Mouse (Mus musculus) cortical plate, adult 2 months (tissue): Measurements from ENCODE around the gene Dstn. TPM values are rescaled to one million over a fixed set of nuclear protein-coding genes. Genes with fewer than 3 reads are reported as not detected.

Experiments used
- H3K27ac ChIP-seq: fragments of 200-500 bp; 2 replicates; pipeline ENCODE4 v1.5.1; 2012; ENCODE audit warnings: low read length, control low read depth, inconsistent platforms; ENCODE audit not compliant: insufficient read depth
- H3K4me1 ChIP-seq: fragments of 200-500 bp; 2 replicates; pipeline ENCODE4 v1.6.1; 2011; ENCODE audit warnings: low read length; ENCODE audit not compliant: control insufficient read depth, insufficient read depth
- H3K4me3 ChIP-seq: fragments of 200-500 bp; 2 replicates; pipeline ENCODE4 v1.5.1; 2011; ENCODE audit warnings: mild to moderate bottlenecking, low read length, control low read depth; ENCODE audit not compliant: insufficient read depth
- CTCF ChIP-seq: fragments of 200-500 bp; IDR thresholded peaks from 2 replicates; pipeline ENCODE4 v1.5.1; 2011; ENCODE audit warnings: mild to moderate bottlenecking, control low read depth, low read length; ENCODE audit not compliant: insufficient read depth; ENCODE audit errors: extremely low read depth
- POLR2A ChIP-seq: fragments of 200-500 bp; IDR thresholded peaks from 2 replicates; pipeline ENCODE4 v1.6.1; 2011; ENCODE audit warnings: mild to moderate bottlenecking, low read length, control low read depth; ENCODE audit not compliant: insufficient read depth; ENCODE audit errors: extremely low read depth
- polyA plus RNA-seq: library from polyadenylated mRNA; depleted of rRNA; stranded (reverse); fragments of >200 nt; gene quantifications from 2 replicates; pipeline ENCODE4 v1.2.3, GENCODE M21; 2012

The Dstn gene
- polyA plus RNA-seq, 1 experiment = 128 TPM

DNA sequence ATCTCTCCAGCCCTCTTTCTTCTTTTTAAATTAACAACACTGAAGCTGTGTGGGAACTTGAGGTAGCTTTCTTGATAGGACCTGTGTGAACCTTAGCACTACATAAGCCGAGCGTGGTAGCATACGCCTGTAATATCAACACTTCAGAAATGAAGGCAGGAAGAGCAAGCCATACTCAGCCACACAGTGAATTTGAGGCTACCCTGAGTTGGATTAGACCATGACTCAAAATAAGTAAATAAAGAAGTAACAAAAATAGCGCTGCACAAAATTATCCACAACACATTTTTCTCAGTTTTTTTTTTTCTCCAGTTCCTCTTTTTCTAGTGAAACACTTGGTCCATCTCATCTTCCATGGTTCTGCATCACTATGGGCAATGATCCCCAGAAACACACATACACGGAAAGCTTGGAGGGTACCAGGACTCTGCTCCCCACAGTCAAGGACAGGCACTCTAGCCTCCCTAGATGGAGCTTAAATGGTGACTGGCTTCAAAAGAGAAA, 60.1 kb downstream of the Dstn start:
- no peak overlapping the region for H3K4me3 ChIP-seq
- H3K27ac ChIP-seq = no peak overlapping the region
- H3K4me1 ChIP-seq = no peaks in the 10 kb centered on the region
- TF ChIP-seq POLR2A = no peak
- no peak for TF ChIP-seq CTCF

DNA sequence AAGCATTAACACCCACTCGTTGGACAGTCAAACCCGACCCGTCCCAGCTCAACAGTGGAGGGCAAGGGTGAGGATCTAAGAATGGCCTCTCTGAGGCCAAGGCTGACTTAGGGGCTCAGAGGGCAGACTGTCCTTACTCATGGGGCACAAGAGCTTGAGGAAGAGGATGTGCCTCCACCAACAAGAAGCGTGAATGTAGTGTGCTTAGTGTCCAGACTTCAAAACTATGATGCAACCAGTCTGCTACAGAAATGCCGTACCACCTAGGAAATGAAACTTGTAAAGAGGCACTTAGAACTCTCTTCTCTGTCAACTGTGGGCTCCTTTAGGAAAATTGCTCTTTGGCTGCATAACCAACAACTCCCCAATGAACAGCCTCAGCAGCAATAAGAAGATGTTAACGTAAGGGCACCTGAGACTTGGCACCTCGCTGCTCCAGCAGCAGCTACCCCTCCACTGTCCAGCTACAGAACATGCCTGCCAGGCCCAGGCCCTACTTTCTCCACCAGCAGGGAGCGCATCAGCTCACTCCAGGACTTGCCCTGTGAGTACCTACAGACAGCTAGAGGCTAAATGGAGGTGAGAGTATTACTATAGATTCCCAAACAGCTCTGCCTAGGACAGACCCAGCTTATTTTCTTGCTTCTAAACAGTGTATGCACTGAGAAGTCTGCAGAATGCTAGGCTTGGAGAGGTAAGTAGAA, 63.5 kb downstream of the Dstn start:
- TF ChIP-seq CTCF (no peak), POLR2A (no peak)
- no peak overlapping the region for H3K4me3 ChIP-seq
- peaks cover 3% of the 10 kb centered on the region; the same call in 1 of the 2 replicates for H3K4me1 ChIP-seq
- no peak overlapping the region for H3K27ac ChIP-seq

DNA sequence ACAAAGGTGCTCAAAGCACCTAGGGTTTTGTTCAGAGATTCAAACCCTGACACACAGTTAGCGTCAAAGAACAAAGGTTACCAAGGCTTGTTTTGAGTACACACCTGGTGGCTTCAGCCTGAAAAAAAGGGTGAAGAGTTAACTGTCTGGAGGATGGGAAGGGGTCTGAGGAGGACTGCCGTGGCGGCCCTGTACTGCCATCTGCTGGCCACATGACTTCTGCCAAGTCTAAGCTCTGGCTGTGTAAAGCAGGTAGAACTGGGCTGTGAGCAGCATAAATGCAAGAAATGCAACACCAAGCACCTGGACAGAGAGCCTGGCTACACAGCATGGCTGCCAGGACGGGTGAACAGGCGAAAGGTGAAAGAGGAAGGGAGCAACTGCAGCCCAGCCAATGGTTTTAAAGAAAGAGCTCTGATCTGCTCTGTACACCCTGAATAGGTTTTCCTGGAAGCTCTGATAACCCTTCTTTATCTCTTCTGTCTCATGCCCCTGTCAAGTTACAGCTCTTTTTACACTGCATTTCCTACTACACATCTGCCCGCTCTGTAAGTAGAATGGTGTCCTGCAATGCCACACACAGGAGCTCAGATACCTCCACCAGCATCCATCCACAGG, 65.8 kb downstream of the Dstn start:
- TF ChIP-seq POLR2A = no peak
- peak; percentile 74 for TF ChIP-seq CTCF
- Histone ChIP-seq H3K27ac (no peak overlapping the region), H3K4me1 (peaks cover 3% of the 10 kb centered on the region; the same call in 1 of the 2 replicates)

DNA sequence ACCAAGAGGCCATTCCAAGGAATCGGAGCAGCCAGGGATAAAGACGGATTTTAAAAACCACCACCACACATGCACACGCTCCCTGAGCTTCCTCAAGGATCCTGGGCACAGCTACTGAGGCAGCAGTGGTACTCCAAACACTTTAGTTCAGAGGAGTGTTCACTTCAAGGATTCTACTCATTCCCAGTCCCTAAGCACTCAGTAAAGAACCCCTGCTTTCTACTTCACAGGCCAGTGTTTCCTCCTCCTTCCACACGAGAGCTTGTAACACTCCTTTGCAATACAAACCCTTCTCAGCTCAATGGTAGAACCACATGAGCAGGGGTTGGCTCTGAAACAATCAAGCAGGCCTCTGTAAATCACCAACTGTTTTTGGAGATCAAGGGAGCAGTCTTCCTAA, 67.0 kb downstream of the Dstn start:
- TF ChIP-seq CTCF = no peak
- no peak for TF ChIP-seq POLR2A
- Histone ChIP-seq H3K4me3 (no peak overlapping the region), H3K4me1 (peaks cover 3% of the 10 kb centered on the region; the same call in 1 of the 2 replicates), H3K27ac (no peak overlapping the region)

More for the DNA sequence above, 65.8 kb downstream of the Dstn start:
- no peak overlapping the region for H3K4me3 ChIP-seq

DNA sequence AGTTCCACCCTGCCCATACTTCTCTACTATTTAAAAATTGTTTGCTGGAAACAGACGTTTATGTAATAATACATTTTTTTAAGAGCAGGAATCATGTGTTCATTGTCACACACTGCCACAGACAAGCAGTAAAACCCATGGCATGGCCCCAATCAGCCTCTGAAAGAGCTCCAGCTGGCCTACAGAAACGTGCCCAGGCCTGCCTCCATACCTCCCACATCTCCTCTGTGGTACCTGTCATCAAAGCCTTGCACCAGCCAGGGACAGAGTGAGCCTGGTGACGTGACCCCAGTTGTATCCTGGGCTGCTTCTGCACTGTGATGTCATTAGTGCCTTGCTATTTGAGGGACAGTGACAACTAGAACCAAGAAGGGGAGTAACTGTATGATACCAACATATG, 67.8 kb downstream of the Dstn start:
- Histone ChIP-seq H3K4me1 (peaks cover 3% of the 10 kb centered on the region; the same call in 1 of the 2 replicates), H3K27ac (no peak overlapping the region), H3K4me3 (no peak overlapping the region)
- TF ChIP-seq POLR2A (no peak), CTCF (no peak)

DNA sequence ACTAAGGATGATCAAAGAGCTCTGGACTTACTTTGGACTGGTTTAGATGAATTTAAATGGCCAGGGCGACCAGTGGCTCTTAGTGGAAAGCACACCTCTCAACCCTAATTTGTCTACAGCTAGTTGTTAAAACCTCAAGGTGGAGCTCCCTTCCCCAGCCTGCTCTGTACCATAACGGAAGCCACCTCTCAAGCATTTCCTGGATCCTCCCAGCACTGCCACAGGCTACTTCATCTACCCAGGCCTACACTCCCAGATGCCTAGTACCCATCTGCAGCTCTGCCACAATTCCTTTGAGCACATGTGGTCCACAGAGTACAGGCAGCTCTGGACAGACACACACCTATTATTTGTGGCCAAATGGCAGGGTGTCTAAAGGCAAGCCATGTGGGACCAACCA, 68.4 kb downstream of the Dstn start:
- H3K4me1 ChIP-seq = peaks cover 3% of the 10 kb centered on the region; the same call in 1 of the 2 replicates
- no peak overlapping the region for H3K4me3 ChIP-seq
- TF ChIP-seq POLR2A (no peak), CTCF (no peak)
- no peak overlapping the region for H3K27ac ChIP-seq

DNA sequence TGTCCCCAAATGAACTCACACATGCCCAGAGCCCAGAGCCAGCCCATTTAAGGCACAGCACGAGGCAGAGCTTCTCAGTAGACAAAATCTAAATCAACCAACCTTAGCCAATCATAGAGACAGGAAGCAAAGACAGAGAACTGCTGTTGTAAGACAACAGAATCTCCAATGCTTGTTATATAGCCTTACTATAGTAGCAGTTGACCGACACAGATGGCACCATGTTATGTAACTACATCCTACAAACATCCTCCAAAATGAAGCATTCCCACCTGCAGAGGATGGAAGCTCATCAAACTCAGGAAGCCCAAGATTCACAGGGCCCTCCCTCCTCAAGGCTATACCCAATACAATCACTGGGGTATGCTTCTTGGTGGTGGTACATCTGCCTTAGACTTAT, 72.4 kb downstream of the Dstn start:
- Histone ChIP-seq H3K4me1 (peaks cover 3% of the 10 kb centered on the region; the same call in 1 of the 2 replicates), H3K27ac (no peak overlapping the region), H3K4me3 (no peak overlapping the region)
- TF ChIP-seq POLR2A (no peak), CTCF (no peak)

DNA sequence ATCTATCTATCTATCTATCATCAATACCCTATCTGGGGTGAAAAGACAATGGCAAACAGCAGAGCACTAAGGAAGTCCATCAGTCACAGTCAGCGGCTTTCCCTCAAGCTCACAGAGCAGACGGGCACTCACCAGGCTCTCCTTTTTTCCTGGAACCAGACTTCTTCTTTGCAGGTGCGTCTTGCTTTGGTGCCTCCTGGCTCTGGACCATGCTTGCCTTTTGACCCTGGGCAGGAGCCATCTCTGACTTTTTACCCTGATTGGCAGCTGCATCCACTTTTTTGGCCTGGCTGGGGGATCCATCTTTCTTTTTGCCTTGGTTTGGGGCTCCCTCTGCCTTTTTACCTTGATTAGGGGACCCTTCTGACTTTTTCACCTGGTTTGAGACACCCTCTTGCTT, 72.9 kb downstream of the Dstn start:
- no peak for TF ChIP-seq POLR2A
- TF ChIP-seq CTCF = no peak
- H3K4me3 ChIP-seq = no peak overlapping the region
- H3K4me1 ChIP-seq = 0 out of 2 replicates have a peak, but pooled peaks cover under 1% of the 10 kb centered on the region
- H3K27ac ChIP-seq = no peak overlapping the region

DNA sequence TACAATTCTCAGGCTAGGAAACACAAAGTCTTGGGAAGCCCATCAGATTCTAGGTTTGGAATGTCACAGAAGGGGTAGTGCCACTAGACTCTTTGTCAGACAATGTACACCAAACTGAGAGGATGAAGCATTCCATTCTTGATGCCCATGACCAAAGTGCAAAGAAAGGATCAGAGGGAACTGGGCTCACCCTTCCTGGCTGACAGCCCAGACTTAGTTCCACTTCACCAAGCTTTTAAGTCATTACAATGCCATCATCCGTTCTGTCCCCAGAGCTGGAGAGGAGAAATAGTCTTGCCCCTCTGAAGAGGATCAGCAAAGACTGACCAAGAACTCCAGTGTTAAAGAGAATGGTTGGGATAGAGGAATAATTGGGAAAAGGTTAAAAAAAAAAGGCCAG, 75.9 kb downstream of the Dstn start:
- Histone ChIP-seq H3K27ac (no peak overlapping the region), H3K4me3 (no peak overlapping the region), H3K4me1 (no peaks in the 10 kb centered on the region)
- no peak for TF ChIP-seq POLR2A
- no peak for TF ChIP-seq CTCF
